Mouse (Mus musculus) CH12.LX (cell line): Measurements from ENCODE around the gene H2-DMb2.

Experiments
- CHD2 ChIP-seq: IDR thresholded peaks from 2 replicates; pipeline ENCODE4 v1.6.1; 2011; ENCODE audit warnings: low read length, improper control_type of control experiment
- CTCF ChIP-seq, 2 experiments: IDR thresholded peaks in 1 of 2; conservative IDR thresholded peaks in 1 of 2; 2 replicates each; pipeline ENCODE4 v1.5.1; 2011 to 2012; ENCODE audit warnings: low read depth in 2 of 2, low read length in 2 of 2, improper control_type of control experiment in 1 of 2, inconsistent platforms in 1 of 2, mild to moderate bottlenecking in 1 of 2, moderate library complexity in 1 of 2
- EP300 ChIP-seq: IDR thresholded peaks from 2 replicates; pipeline ENCODE4 v1.6.1; 2011; ENCODE audit warnings: low read length, improper control_type of control experiment
- MAFK ChIP-seq: IDR thresholded peaks from 2 replicates; pipeline ENCODE4 v1.6.1; 2011; ENCODE audit warnings: low read length, improper control_type of control experiment; ENCODE audit not compliant: insufficient replicate concordance
- MAX ChIP-seq: IDR thresholded peaks from 2 replicates; pipeline ENCODE4 v1.6.1; 2011; ENCODE audit warnings: low read length, improper control_type of control experiment
- NELFE ChIP-seq: IDR thresholded peaks from 2 replicates; pipeline ENCODE4 v1.6.1; 2011; ENCODE audit warnings: low read depth, low read length, improper control_type of control experiment
- POLR2A ChIP-seq: IDR thresholded peaks from 2 replicates; pipeline ENCODE4 v1.6.1; 2011; ENCODE audit warnings: low read depth, mild to moderate bottlenecking, improper control_type of control experiment, low read length
- POLR2AphosphoS2 ChIP-seq: IDR thresholded peaks from 2 replicates; pipeline ENCODE4 v1.6.1; 2011; ENCODE audit warnings: low read depth, low read length, improper control_type of control experiment
- TBP ChIP-seq: conservative IDR thresholded peaks from 2 replicates; pipeline ENCODE4 v1.6.1; 2011; ENCODE audit warnings: low read depth, low read length, improper control_type of control experiment

DNA sequence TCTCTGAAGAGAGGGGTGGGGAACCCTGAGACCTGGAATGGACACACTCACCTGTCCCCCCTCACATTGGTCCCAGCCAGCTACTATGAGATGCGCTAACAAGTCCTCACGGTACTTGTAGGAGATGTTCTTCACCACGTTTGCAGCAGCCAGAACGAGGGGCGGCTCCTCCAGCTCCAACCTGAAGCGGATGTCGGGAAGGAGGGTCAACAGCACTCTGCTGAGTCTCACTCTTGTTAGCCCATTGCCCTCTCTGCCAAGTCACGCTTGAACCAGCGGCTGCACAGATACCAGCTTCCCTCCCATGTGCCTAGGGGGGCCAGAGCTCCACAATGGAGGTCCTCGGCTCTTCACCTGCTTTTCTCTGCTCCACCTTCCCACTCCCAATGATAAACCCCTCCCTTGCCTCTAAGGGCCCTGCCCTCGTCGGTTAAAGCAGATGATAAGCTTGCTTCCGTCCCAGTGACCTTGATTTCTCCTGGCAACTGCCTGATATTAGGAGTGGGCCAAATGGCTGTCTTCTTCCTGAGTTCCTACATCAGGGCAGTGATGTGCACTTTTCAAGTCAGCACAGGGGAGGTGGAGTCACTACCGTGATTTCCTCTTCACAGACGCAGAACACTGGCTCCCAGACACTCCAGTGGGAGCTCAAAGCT, 40.6 kb downstream of the H2-DMb2 start:
- TF ChIP-seq POLR2AphosphoS2 (no peak), NELFE (no peak), POLR2A (no peak), CHD2 (no peak), CTCF (conservative IDR thresholded peaks at IDR 0.05 in 1 of 2, IDR thresholded peaks at IDR 0.05 in 1 of 2; ENCODE audit: low read depth in 2 of 2, low read length in 2 of 2) (no peak), TBP (no peak), MAFK (no peak), EP300 (no peak), MAX (no peak)
